Mouse (Mus musculus) embryonic facial prominence, embryonic 15.5 days (tissue): ENCODE measurements around the gene Tmc6. TPM values are rescaled to one million over a fixed set of nuclear protein-coding genes. Genes with fewer than 3 reads are reported as not detected.
A peak's percentile ranks its signal among the peaks of the same experiment; 100 is the strongest.

ENCODE experiments used
- ATAC-seq: fragments of 200-750 bp; cut with Nextera tagmentation; 2 replicates; pipeline ENCODE4 v1.8.0; 2017; ENCODE audit warnings: low read depth, moderate TSS enrichment; ENCODE audit not compliant: insufficient number of reproducible peaks, low FRiP score, low TSS enrichment
- H3K27ac ChIP-seq: fragments of 300-500 bp; sonication (generic); replicated peaks from 2 replicates; pipeline ENCODE4 v1.5.1; 2015; ENCODE audit warnings: mild to moderate bottlenecking, inconsistent platforms
- H3K27me3 ChIP-seq: fragments of 300-500 bp; sonication (generic); 2 replicates; pipeline ENCODE4 v1.6.1; 2015; ENCODE audit warnings: inconsistent platforms
- H3K36me3 ChIP-seq: fragments of 300-500 bp; sonication (generic); 2 replicates; pipeline ENCODE4 v1.6.1; 2015; ENCODE audit warnings: mild to moderate bottlenecking, inconsistent platforms
- H3K4me1 ChIP-seq: fragments of 300-500 bp; sonication (generic); 2 replicates; pipeline ENCODE4 v1.6.1; 2015; ENCODE audit warnings: inconsistent platforms
- H3K4me2 ChIP-seq: fragments of 300-500 bp; sonication (generic); replicated peaks from 2 replicates; pipeline ENCODE4 v1.6.1; 2015; ENCODE audit warnings: mild to moderate bottlenecking, inconsistent platforms
- H3K4me3 ChIP-seq: fragments of 300-500 bp; sonication (generic); replicated peaks from 2 replicates; pipeline ENCODE4 v1.5.1; 2015; ENCODE audit warnings: mild to moderate bottlenecking, inconsistent platforms
- H3K9ac ChIP-seq: fragments of 300-500 bp; sonication (generic); 2 replicates; pipeline ENCODE4 v1.6.1; 2015; ENCODE audit warnings: inconsistent platforms
- H3K9me3 ChIP-seq: fragments of 300-500 bp; sonication (generic); replicated peaks from 2 replicates; pipeline ENCODE4 v1.6.1; 2016; ENCODE audit warnings: inconsistent platforms
- WGBS: fragments of 180-500 bp; shearing (Covaris S2); methylation state at CpG from one replicate; pipeline ENCODE4 v1.1.7; 2015; 5-methylcytosine and 5-hydroxymethylcytosine counted together
- polyA plus RNA-seq: library from polyadenylated mRNA; unstranded; fragments of >200 nt; fragmentation: Nextera tagmentation; extraction: Ambion mirVana; gene quantifications from 2 replicates; pipeline ENCODE4 v1.2.1, GENCODE M21; 2015

The Tmc6 gene
- polyA plus RNA-seq, 1 experiment from 2014 or later, result 23.2 TPM

- H3K4me1 ChIP-seq, result peaks cover 2% of the 10 kb centered on the region; the same call in 1 of the 2 replicates
- H3K4me3 ChIP-seq, result no peak overlapping the region
- H3K36me3 ChIP-seq, result peaks cover 91% of the 10 kb centered on the region
- H3K9me3 ChIP-seq, result no peaks in the 10 kb centered on the region
- WGBS, result 80% methylated on average over 4 of the region's 4 CpGs
- no peak overlapping the region for H3K27ac ChIP-seq
- no peak overlapping the region for H3K9ac ChIP-seq
- ATAC-seq, result no peak
- no peak overlapping the region for H3K4me2 ChIP-seq
- no peaks in the 10 kb centered on the region for H3K27me3 ChIP-seq
Measured at GRCm38 (mm10) chr11:117748628-117749027, 33.4 kb downstream of the Tmc6 start.

GRCm38 (mm10) chr11:117743454-117744030, 38.5 kb downstream of the Tmc6 start:
- ATAC-seq, result no peak
- no peaks in the 10 kb centered on the region for H3K9me3 ChIP-seq
- H3K27me3 ChIP-seq, result no peaks in the 10 kb centered on the region
- no peak overlapping the region for H3K9ac ChIP-seq
- no peak overlapping the region for H3K27ac ChIP-seq
- H3K4me2 ChIP-seq, result no peak overlapping the region
- H3K4me1 ChIP-seq, result peaks cover 7% of the 10 kb centered on the region; the same call in 1 of the 2 replicates
- H3K4me3 ChIP-seq, result no peak overlapping the region
- H3K36me3 ChIP-seq, result peaks cover 94% of the 10 kb centered on the region
- WGBS, result 40% methylated on average over 4 of the region's 4 CpGs

DNA sequence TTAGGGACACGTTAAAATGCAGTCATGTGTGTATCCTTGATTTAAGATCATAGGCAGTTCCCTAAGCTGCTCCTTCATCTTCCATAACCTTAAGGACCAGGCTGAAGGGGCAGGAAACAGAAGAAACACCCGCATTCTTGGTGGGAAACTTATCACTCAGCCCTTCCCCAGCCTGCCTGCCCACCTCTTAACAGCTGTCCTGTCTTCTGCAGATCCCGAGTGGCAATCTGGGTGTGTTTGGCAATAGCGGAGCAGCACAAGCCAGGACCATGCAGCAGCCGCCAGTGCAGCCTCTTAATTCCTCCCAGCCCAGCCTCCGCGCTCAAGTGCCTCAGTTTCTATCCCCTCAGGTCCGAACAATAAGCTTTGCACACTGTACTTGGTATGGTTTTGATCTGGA, 39.3 kb downstream of the Tmc6 start:
- Histone ChIP-seq H3K27ac (no peak overlapping the region), H3K4me3 (no peak overlapping the region)

GRCm38 (mm10) chr11:117742243-117742642, 39.8 kb downstream of the Tmc6 start:
- H3K4me2 ChIP-seq, result no peak overlapping the region
- no peak overlapping the region for H3K9ac ChIP-seq
- no peak overlapping the region for H3K27ac ChIP-seq
- no peaks in the 10 kb centered on the region for H3K9me3 ChIP-seq
- H3K36me3 ChIP-seq, result peaks cover 95% of the 10 kb centered on the region
- WGBS, result 81% methylated on average over 8 of the region's 8 CpGs
- no peaks in the 10 kb centered on the region for H3K27me3 ChIP-seq
- H3K4me1 ChIP-seq, result peaks cover 7% of the 10 kb centered on the region; the same call in 1 of the 2 replicates
- H3K4me3 ChIP-seq, result no peak overlapping the region
- ATAC-seq, result no peak

More for the DNA sequence above, 39.3 kb downstream of the Tmc6 start:
- 60% methylated on average over 8 of the region's 8 CpGs for WGBS
- peaks cover 95% of the 10 kb centered on the region for H3K36me3 ChIP-seq
- no peak for ATAC-seq
- no peak overlapping the region for H3K4me2 ChIP-seq
- peaks cover 7% of the 10 kb centered on the region; the same call in 1 of the 2 replicates for H3K4me1 ChIP-seq
- no peaks in the 10 kb centered on the region for H3K9me3 ChIP-seq
- no peaks in the 10 kb centered on the region for H3K27me3 ChIP-seq
- no peak overlapping the region for H3K9ac ChIP-seq

DNA sequence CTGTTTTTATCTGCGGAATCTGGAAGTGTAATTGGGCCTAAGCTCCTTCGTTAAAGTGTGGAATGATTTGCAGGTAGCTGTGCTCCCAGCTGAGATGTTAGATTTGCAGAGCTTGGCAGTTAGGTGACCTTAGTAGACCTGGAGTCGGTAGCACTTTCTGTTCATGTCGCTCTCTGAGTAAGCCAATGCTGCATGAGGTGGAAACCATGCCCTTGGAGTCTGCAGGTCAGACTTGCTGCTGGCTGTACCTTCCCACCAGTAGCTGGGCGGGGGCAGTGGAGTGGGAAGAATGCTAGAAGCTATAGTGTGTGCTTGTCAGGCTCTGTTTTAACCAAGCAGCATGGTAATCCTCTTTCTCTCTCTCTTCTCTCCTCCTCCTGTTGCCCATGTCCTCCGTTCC, 40.9 kb downstream of the Tmc6 start:
- Histone ChIP-seq H3K9me3 (no peaks in the 10 kb centered on the region), H3K9ac (no peak overlapping the region), H3K36me3 (peaks cover 96% of the 10 kb centered on the region), H3K4me2 (no peak overlapping the region), H3K4me3 (no peak overlapping the region), H3K4me1 (peaks cover 7% of the 10 kb centered on the region; the same call in 1 of the 2 replicates), H3K27ac (no peak overlapping the region), H3K27me3 (no peaks in the 10 kb centered on the region)
- 83% methylated on average over 6 of the region's 6 CpGs for WGBS
- no peak for ATAC-seq

GRCm38 (mm10) chr11:117738123-117738522, 43.9 kb downstream of the Tmc6 start:
- Histone ChIP-seq H3K27ac (no peak overlapping the region), H3K4me3 (no peak overlapping the region), H3K9me3 (no peaks in the 10 kb centered on the region), H3K4me1 (no peaks in the 10 kb centered on the region; the same call in 1 of the 2 replicates), H3K9ac (no peak overlapping the region), H3K36me3 (peaks cover 90% of the 10 kb centered on the region), H3K4me2 (no peak overlapping the region), H3K27me3 (no peaks in the 10 kb centered on the region)
- WGBS, result 89% methylated on average over 5 of the region's 5 CpGs
- no peak for ATAC-seq

GRCm38 (mm10) chr11:117736037-117736689, 45.8 kb downstream of the Tmc6 start:
- Histone ChIP-seq H3K27me3 (no peaks in the 10 kb centered on the region), H3K4me1 (no peaks in the 10 kb centered on the region), H3K4me2 (no peak overlapping the region), H3K27ac (0 out of 2 replicates have a peak overlapping the region, but pooled peaks have one; percentile 11), H3K36me3 (peaks cover 82% of the 10 kb centered on the region), H3K9me3 (no peaks in the 10 kb centered on the region), H3K4me3 (no peak overlapping the region), H3K9ac (no peak overlapping the region)
- ATAC-seq, result peak; percentile 55
- WGBS, result 57% methylated on average over 5 of the region's 5 CpGs

- Histone ChIP-seq H3K4me2 (no peak overlapping the region), H3K9ac (no peak overlapping the region), H3K4me1 (peaks cover 6% of the 10 kb centered on the region; the same call in 1 of the 2 replicates), H3K36me3 (peaks cover 36% of the 10 kb centered on the region), H3K27ac (no peak overlapping the region), H3K4me3 (no peak overlapping the region), H3K27me3 (no peaks in the 10 kb centered on the region), H3K9me3 (no peaks in the 10 kb centered on the region)
- WGBS, result 83% methylated on average over 7 of the region's 7 CpGs
- no peak for ATAC-seq
Measured at GRCm38 (mm10) chr11:117731470-117731869, 50.5 kb downstream of the Tmc6 start.

GRCm38 (mm10) chr11:117730490-117730838, 51.5 kb downstream of the Tmc6 start:
- no peak overlapping the region for H3K9ac ChIP-seq
- no peak overlapping the region for H3K4me2 ChIP-seq
- H3K27me3 ChIP-seq, result no peaks in the 10 kb centered on the region
- H3K4me3 ChIP-seq, result no peak overlapping the region
- no peak overlapping the region for H3K27ac ChIP-seq
- no peaks in the 10 kb centered on the region for H3K9me3 ChIP-seq
- no peak for ATAC-seq
- peaks cover 6% of the 10 kb centered on the region; the same call in 1 of the 2 replicates for H3K4me1 ChIP-seq
- WGBS, result 76% methylated on average over 4 of the region's 4 CpGs
- H3K36me3 ChIP-seq, result peaks cover 32% of the 10 kb centered on the region

GRCm38 (mm10) chr11:117729798-117730489, 52.1 kb downstream of the Tmc6 start:
- Histone ChIP-seq H3K9ac (no peak overlapping the region), H3K4me1 (peaks cover 6% of the 10 kb centered on the region; the same call in 1 of the 2 replicates), H3K27me3 (no peaks in the 10 kb centered on the region), H3K4me2 (no peak overlapping the region), H3K27ac (peak overlapping the region; percentile 49; the same call in 1 of the 2 replicates), H3K4me3 (no peak overlapping the region), H3K36me3 (peaks cover 28% of the 10 kb centered on the region), H3K9me3 (no peaks in the 10 kb centered on the region)
- WGBS, result 72% methylated on average over 7 of the region's 7 CpGs
- no peak for ATAC-seq

- H3K9me3 ChIP-seq, result no peaks in the 10 kb centered on the region
- no peak for ATAC-seq
- H3K4me1 ChIP-seq, result peaks cover 6% of the 10 kb centered on the region; the same call in 1 of the 2 replicates
- WGBS, result 57% methylated on average over 3 of the region's 3 CpGs
- no peak overlapping the region for H3K9ac ChIP-seq
- H3K27ac ChIP-seq, result peak overlapping the region; percentile 49; the same call in 1 of the 2 replicates
- H3K36me3 ChIP-seq, result peaks cover 28% of the 10 kb centered on the region
- no peak overlapping the region for H3K4me3 ChIP-seq
- no peaks in the 10 kb centered on the region for H3K27me3 ChIP-seq
- no peak overlapping the region for H3K4me2 ChIP-seq
Measured at GRCm38 (mm10) chr11:117729341-117729740, 52.7 kb downstream of the Tmc6 start.
